Mouse (Mus musculus) C2C12 (cell line): ENCODE data around the gene Mmadhc.

Source experiments
- CTCF ChIP-seq: IDR thresholded peaks from one replicate; pipeline ENCODE4 v1.5.1; 2011; ENCODE audit not compliant: control insufficient read depth, insufficient read depth, insufficient read length
- MAX ChIP-seq: IDR thresholded peaks from one replicate; pipeline ENCODE4 v1.6.1; 2011; ENCODE audit warnings: mild to moderate bottlenecking, control low read depth
- MYOG ChIP-seq: IDR thresholded peaks from one replicate; pipeline ENCODE4 v1.6.1; 2011; ENCODE audit not compliant: control insufficient read depth, insufficient read length; ENCODE audit errors: extremely low read depth

GRCm38 (mm10) chr2:50273415-50273814 lies 23.2 kb downstream of the Mmadhc start:
- TF ChIP-seq CTCF: no peak
- no peak for TF ChIP-seq MYOG
- TF ChIP-seq MAX: no peak
